Mouse (Mus musculus): ENCODE measurements around the gene Parp9.
"Not testable (repeated sequence)": the region's sequence is repeated elsewhere in the genome, so short reads cannot be mapped to it uniquely, and the experiment has no call there.

The Parp9 gene

GRCm38 (mm10) chr16:35938211-35939151 is at the start of gene Parp9, which contains the start of gene Dtx3l:
Gene Parp9, plus strand, starts transcription at chr16:35938470.
Gene Dtx3l, minus strand, starts transcription at chr16:35939151.
- DNase-seq (ENCODE audit: low read depth, low spot score): peak; percentile 80

GRCm38 (mm10) chr16:35888910-35889309 is 49.4 kb upstream of the Parp9 start:
- no peak for DNase-seq (ENCODE audit: low read depth, low spot score)

- DNase-seq (ENCODE audit: low read depth, low spot score): peak; percentile 31
Observed at GRCm38 (mm10) chr16:35890645-35891044, 47.6 kb upstream of the Parp9 start.

- not testable (repeated sequence) for DNase-seq (ENCODE audit: low read depth, low spot score)
Observed at GRCm38 (mm10) chr16:35891603-35892002, 46.7 kb upstream of the Parp9 start.

- no peak for DNase-seq (ENCODE audit: low read depth, low spot score)
Observed at GRCm38 (mm10) chr16:35894997-35895396, 43.3 kb upstream of the Parp9 start.

GRCm38 (mm10) chr16:35900541-35900940 is 37.7 kb upstream of the Parp9 start:
- DNase-seq (ENCODE audit: low read depth, low spot score): no peak

- no peak for DNase-seq (ENCODE audit: low read depth, low spot score)
Observed at GRCm38 (mm10) chr16:35903014-35903640, 35.1 kb upstream of the Parp9 start.

GRCm38 (mm10) chr16:35904121-35904736 is 34.0 kb upstream of the Parp9 start:
- DNase-seq (ENCODE audit: low read depth, low spot score): no peak

GRCm38 (mm10) chr16:35905355-35905754 is 32.9 kb upstream of the Parp9 start:
- DNase-seq (ENCODE audit: low read depth, low spot score): peak; percentile 70

GRCm38 (mm10) chr16:35905819-35906485 is 32.3 kb upstream of the Parp9 start:
- DNase-seq (ENCODE audit: low read depth, low spot score): no peak

- no peak for DNase-seq (ENCODE audit: low read depth, low spot score)
Observed at GRCm38 (mm10) chr16:35906887-35907286, 31.4 kb upstream of the Parp9 start.

- DNase-seq (ENCODE audit: low read depth, low spot score): peak; percentile 58
Observed at GRCm38 (mm10) chr16:35907432-35908201, 30.7 kb upstream of the Parp9 start.

- no peak for DNase-seq (ENCODE audit: low read depth, low spot score)
Observed at GRCm38 (mm10) chr16:35911449-35911848, 26.8 kb upstream of the Parp9 start.

- DNase-seq (ENCODE audit: low read depth, low spot score): peak; percentile 65
Observed at GRCm38 (mm10) chr16:35913526-35913925, 24.7 kb upstream of the Parp9 start.

- DNase-seq (ENCODE audit: low read depth, low spot score): no peak
Observed at GRCm38 (mm10) chr16:35914301-35914700, 24.0 kb upstream of the Parp9 start.

GRCm38 (mm10) chr16:35918721-35919543 is 19.3 kb upstream of the Parp9 start:
- DNase-seq (ENCODE audit: low read depth, low spot score): peak; percentile 37

- DNase-seq (ENCODE audit: low read depth, low spot score): no peak
Observed at GRCm38 (mm10) chr16:35921676-35922235, 16.5 kb upstream of the Parp9 start.

GRCm38 (mm10) chr16:35922301-35922895 is 15.9 kb upstream of the Parp9 start:
- DNase-seq (ENCODE audit: low read depth, low spot score): no peak

- no peak for DNase-seq (ENCODE audit: low read depth, low spot score)
Observed at GRCm38 (mm10) chr16:35923546-35924198, 14.6 kb upstream of the Parp9 start.
